Mouse (Mus musculus) liver, adult 2 months (tissue): ENCODE measurements around the gene Galnt18.

Experiments used
- CTCF ChIP-seq: fragments of 200-500 bp; IDR thresholded peaks from 2 replicates; pipeline ENCODE4 v1.5.1; 2011; ENCODE audit warnings: low read depth, low read length, control low read depth
- POLR2A ChIP-seq: fragments of 200-500 bp; IDR thresholded peaks from 2 replicates; pipeline ENCODE4 v1.6.1; 2011; ENCODE audit warnings: low read length, control low read depth; ENCODE audit not compliant: insufficient read depth; ENCODE audit errors: extremely low read depth

DNA sequence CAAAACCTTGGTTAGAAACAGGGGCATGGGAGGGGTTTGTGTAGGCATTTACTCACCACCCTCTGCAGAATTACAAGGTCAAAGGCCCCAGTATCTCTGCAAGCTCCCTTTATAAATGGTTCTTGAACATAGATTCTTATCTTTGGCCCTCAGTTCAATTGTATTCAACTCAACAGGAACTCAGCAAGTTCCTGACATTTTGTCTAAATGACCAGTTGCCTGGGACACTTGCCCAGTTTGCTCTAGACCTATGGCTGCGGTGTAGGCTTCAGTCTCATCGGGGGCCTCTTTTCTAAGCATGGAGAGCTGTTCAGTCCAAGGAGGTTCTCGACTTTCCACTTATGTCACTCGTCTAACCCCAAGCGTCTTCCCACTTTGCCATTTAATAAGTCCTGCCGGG lies 1.5 kb upstream of the Galnt18 start:
- TF ChIP-seq CTCF (no peak), POLR2A (no peak)
